Mouse (Mus musculus): ENCODE measurements around the gene Gm38394.
"Not testable (repeated sequence)": the region's sequence is repeated elsewhere in the genome, so short reads cannot be mapped to it uniquely, and the experiment has no call there.

Gm38394 gene

DNA sequence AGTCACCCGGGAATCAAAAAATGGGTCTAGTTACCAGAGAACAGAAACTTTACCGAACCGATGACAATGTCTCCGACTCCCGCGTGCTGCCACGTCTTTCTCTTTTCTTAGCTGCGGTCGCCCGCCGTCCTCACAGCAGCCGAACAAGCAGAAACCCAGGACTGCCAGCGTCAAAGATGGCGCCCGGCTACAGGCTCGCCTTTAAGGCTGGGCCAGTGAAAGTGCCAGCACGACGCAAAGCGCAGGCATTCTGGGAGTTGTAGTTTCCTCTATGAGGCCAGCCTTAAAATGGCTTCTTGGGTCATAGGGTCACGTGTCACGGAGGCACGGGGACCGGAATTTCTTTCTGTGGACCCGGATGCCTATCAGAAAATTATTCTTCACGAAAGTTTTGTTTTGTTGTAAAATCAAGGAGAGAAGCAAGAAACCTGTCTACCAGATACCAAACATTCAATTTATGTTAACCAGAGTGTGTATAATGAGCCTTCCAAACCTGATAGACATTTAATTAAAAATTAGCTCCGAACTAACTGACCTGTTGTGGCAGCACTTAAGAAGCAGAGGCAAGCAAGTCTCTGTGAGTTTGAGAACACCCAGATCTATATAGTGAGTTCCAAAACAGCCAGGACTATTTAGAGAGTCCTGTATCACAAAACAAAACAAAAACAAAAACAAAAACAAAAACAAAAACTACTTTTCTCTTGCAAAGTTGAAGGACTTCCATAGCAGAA is at the start of gene Gm38394:
Gm38394 (minus strand) TSS at position 116 of the 731 bp plus-strand sequence.
- DNase-seq (ENCODE audit: low read depth), result peak; percentile 90

GRCm38 (mm10) chr1:133710895-133711294 is 49.8 kb upstream of the Gm38394 start:
- no peak for DNase-seq (ENCODE audit: low read depth)

GRCm38 (mm10) chr1:133709292-133709691 is 48.2 kb upstream of the Gm38394 start:
- no peak for DNase-seq (ENCODE audit: low read depth)

DNA sequence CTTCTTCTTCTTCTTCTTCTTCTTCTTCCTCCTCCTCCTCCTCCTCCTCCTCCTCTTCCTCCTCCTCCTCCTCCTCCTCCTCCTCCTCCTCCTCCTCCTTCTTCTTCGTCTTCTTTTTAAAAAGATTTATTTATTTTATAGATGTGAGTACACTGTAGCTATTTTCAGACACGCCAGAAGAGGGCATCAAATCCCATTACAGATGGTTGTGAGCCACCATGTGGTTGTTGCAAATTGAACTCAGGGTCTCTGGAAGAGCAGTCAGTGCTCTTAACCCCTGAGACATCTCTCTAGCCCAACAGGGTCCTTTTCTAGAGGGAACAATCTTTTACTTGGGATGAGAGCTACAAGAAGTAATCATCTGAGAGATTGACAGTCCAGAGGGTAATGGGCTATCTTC is 40.7 kb upstream of the Gm38394 start:
- not testable (repeated sequence) for DNase-seq (ENCODE audit: low read depth)

GRCm38 (mm10) chr1:133697935-133698620 is 37.0 kb upstream of the Gm38394 start:
- DNase-seq (ENCODE audit: low read depth), result no peak

- peak; percentile 70 for DNase-seq (ENCODE audit: low read depth)
Measured at GRCm38 (mm10) chr1:133695901-133696300, 34.8 kb upstream of the Gm38394 start.

DNA sequence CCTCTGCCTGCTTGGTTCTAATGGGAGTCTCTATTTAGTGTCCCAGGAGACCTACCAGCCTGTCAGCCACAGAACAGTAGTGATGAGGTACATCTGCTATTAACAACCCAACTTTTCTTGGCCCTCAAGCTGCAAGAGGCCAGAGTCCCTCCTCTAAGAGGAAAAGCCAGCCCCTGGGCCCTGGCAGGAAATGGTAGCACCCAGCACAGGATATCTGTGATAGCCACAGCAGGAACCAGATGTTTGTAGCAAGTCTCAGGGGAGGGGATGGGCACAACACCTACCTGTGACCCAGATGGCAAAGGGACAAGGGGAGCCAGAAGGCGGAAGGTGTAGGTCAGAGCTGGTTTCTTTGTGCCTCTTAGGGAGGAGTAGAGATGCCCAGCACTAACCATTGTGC is 33.8 kb upstream of the Gm38394 start:
- no peak for DNase-seq (ENCODE audit: low read depth)

DNA sequence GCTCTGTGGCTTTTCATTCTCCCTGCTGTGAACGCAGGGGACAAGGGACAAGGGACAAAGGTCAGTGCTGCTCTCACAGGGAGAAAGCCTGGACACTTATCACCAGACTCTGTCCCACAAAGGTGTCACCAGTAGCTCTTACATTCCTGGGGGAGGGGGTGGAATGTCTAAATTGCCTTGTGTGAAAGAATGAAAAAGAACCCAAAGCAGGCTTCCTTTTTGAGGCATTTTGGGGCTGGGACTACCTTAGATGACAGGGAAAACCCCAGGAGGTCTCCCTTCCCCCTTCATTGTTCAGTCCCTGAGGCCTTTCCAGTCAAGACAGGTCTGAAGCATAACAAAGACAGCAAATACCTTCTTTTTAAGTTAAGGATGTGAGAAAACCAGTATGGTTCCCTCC is 33.2 kb upstream of the Gm38394 start:
- no peak for DNase-seq (ENCODE audit: low read depth)

DNA sequence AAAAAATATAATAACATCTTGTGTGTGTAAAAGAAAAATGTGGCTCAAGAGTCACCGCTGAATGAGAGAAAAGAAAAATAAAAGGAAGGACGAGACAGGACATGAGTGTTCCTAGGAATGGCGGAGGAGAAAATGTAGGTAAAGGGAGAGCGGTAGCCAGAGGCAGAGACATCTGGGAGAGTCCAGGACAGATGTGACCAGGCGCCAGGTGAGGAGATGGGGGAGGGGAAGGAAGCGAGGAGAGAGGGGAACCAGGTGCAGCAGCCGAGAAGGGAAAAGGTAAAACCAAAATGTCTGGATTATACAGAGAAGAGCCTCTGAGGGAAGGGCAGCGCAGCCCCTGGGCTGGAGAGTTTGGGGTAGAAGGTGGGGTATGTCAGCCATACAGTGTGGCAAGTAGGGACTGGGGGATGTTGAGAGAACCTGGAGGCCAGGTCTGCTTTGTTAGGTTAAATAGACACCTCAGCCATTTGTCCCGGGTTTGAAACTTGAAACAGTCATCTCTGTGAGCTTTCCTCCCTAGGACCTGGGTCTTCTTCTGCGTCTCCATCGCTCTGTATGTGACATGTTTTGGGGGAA is 32.5 kb upstream of the Gm38394 start:
- DNase-seq (ENCODE audit: low read depth), result no peak

GRCm38 (mm10) chr1:133692195-133692594 is 31.1 kb upstream of the Gm38394 start:
- DNase-seq (ENCODE audit: low read depth), result no peak

DNA sequence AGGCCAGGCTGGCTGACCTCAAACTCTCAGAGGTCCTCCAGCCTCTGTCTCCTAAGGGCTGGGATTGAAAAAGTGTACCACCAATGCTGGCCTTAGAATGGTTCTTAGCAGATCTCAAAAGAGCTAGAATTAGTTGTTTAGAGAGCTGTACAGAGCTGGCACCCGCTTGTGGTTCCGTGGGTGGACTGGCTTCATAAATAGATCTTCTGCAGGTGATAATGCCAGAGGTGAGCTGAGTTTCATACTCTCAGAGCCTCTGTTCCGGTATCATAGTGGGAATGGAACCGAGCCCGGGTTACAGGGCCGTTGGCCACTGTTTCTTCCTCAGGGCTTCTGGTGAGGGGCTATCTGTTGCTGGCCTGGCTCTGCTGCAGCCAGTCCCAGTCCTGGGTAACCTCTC is 29.9 kb upstream of the Gm38394 start:
- DNase-seq (ENCODE audit: low read depth), result no peak

DNA sequence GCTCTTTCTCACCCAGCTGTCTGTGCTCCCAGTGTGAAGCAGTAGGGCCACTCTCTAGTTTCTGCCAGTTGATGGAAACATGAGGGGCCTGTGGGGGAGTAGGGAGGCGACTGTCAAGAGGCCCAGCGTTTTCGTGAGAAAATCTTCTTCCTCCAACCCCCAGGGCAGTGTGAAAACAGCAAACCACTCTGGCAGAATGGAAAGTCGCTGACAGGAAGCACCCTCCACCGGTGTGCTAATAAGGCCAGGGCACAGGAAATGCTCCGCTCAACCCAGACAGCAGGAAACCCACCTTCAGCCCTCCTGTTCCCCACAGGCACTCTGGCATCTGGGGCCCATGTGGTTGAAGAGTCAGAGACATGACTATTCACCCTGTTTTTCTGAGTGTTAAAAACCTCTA is 28.8 kb upstream of the Gm38394 start, which contains the start of gene Lax1:
Lax1 (minus strand) TSS at position 212 of the 400 bp plus-strand sequence.
- DNase-seq (ENCODE audit: low read depth), result no peak

GRCm38 (mm10) chr1:133688301-133688700 is 27.2 kb upstream of the Gm38394 start:
- DNase-seq (ENCODE audit: low read depth), result no peak

DNA sequence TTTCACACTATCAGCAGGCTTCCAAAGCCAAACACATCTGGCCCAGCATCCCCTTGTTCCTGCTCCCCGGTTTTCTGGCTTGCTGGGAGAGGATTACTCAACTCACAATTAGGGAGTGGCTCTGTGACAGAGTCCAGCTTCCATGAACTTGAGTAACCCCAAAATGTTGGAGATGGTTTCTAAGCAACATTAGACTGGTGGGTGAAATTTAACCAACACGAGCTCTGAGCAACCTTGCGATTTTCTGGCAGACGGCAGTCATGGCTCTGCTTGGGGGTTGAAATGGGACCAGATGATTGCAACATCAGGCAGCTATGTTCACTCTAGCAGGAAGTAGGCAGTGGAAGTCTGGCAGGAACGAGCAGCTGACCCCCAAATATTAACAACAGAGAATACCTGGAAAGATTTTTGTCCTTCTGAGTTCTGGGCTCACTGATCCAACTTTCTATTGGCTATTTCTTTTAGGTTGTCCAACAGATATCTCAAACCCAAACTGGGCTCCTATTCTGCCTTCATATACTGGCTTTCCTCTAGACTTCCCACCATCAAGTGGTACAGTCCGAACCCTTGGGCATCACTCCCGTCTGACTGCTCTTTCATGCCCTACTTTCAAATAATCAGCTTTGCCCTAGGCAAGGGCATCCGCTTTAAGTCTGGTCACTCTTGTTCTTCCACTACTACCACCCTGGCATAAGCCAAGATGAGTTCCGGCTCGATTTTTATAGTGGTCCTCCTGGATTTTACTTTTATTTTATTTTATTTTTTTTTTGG is 24.8 kb upstream of the Gm38394 start:
- peak; percentile 97 for DNase-seq (ENCODE audit: low read depth)

DNA sequence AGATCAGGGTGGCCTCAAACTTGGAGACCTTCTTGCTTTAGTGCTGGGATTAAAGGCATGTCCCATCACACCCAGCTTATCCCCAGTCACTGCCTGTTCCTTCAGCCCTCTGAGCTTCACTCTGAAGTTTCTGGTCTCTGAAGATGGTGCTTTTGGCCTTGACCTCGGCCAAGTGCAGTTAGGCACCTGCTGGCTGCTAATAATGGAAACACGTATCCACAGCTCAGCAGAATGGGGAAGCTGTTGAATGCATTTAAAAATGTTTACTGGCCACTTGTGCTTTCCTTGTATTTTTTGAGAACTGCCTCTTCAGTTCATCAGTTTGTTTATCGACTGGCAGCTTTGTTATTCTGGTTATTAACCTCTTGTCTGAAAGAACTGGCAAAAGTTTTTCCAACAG is 10.7 kb upstream of the Gm38394 start:
- DNase-seq (ENCODE audit: low read depth), result no peak

- no peak for DNase-seq (ENCODE audit: low read depth)
Measured at GRCm38 (mm10) chr1:133671266-133671665, 10.1 kb upstream of the Gm38394 start.

- DNase-seq (ENCODE audit: low read depth), result no peak
Measured at GRCm38 (mm10) chr1:133670776-133671175, 9.7 kb upstream of the Gm38394 start.

DNA sequence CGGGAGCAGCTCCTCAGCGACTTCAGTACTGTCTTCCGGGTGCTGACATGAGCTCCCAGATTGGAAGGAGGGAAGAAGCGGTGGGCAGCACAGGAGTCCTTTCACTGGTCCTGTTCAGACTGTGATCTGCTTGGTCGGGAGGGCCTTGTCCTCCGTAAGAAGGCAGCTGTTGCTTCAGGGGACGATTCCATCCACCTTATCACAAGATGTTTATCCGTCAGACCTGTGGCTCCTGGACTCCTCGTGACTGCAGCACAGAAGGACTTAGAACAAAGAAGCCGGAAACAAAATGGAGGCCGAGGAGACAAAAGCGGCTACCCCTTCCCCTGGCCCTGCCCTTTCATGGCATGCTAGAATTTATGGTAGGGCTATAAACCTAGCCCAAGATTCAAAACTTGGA is 9.1 kb upstream of the Gm38394 start:
- DNase-seq (ENCODE audit: low read depth), result no peak

DNA sequence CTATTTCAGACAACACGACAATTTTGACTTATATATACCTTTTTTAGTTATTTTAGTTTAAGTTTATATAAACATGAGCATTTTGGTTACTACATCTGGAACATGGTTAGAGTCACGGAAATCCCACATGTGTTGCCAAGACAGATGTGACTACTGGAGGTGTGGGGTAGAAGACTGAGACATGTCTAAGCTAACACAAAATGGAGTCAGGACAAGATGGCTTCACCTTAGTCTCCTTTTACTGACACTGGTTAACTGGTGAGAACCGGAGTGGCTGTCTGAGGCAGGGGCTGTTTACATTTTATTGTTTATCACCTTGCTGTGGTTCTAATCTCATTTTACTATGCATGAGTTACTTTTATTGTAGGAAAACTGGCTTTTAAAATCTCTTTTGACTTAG is 7.5 kb upstream of the Gm38394 start:
- no peak for DNase-seq (ENCODE audit: low read depth)

- DNase-seq (ENCODE audit: low read depth), result no peak
Measured at GRCm38 (mm10) chr1:133667721-133668120, 6.6 kb upstream of the Gm38394 start.

DNA sequence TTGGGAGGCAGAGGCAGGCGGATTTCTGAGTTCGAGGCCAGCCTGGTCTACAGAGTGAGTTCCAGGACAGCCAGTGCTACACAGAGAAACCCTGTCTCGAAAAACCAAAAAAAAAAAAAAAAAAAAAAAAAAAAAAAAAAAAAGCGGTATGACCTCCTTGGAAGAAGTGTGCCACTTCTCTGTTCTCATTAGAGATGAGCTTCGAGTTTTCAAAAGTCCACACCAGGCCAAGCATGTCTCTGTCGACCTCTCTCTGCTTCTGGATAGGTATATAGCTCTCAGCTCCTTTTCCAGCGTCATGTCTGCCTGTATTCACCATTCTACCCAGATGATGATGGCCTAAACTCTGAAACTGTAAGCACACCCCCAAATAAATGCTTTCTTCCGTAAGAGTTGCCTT is 4.6 kb upstream of the Gm38394 start:
- DNase-seq (ENCODE audit: low read depth), result not testable (repeated sequence)

GRCm38 (mm10) chr1:133664203-133664970 is 3.3 kb upstream of the Gm38394 start:
- DNase-seq (ENCODE audit: low read depth), result no peak
